Mouse (Mus musculus) cortical plate, adult 2 months (tissue): Measurements from ENCODE around the gene Gsg1l.

Source experiments
- CTCF ChIP-seq: fragments of 200-500 bp; IDR thresholded peaks from 2 replicates; pipeline ENCODE4 v1.5.1; 2011; ENCODE audit warnings: mild to moderate bottlenecking, control low read depth, low read length; ENCODE audit not compliant: insufficient read depth; ENCODE audit errors: extremely low read depth
- POLR2A ChIP-seq: fragments of 200-500 bp; IDR thresholded peaks from 2 replicates; pipeline ENCODE4 v1.6.1; 2011; ENCODE audit warnings: mild to moderate bottlenecking, low read length, control low read depth; ENCODE audit not compliant: insufficient read depth; ENCODE audit errors: extremely low read depth

DNA sequence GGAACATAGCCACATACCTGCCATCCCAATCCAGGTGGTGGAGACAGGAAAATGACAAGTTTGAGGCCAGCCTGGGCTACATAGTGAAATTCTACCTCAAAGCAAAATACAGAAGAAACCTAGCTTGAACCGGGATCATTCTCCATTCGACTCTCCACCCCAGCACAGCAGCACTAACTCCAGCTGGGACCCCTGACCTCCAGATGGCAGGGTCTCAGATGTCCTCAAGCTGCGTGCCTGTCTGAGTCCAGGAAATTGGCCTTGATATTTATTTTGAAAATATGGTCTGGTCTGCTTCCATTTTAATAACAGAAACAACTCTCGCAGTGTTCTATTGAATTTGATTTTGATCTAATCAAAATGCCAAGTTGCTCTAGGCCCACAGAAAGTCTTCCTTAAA is 195.1 kb downstream of the Gsg1l start:
- TF ChIP-seq POLR2A (no peak), CTCF (no peak)
